In genomic region chr1:170972494-170972893, GRCm38 (mm10) we compare ENCODE assay signal across 27 mouse cellular contexts. TPM values are rescaled to one million over a fixed set of nuclear protein-coding genes. Genes with fewer than 3 reads are reported as not detected.
DNase-seq lines count a peak whose midpoint lies in the region; TF ChIP-seq lines count a peak whose summit lies in the region.
"Had no signal": no experiment of that assay in that cellular context is flagged by ENCODE, and none has a peak within 500 bp of the region (broad histone marks: within the 10 kb centered on the region; RNA-seq: fewer than 3 reads in every experiment).

No protein-coding gene starts in this region.

- no peak for TF ChIP-seq RAD21 in MEL (IDR thresholded peaks at IDR 0.05; ENCODE audit: low read depth, low read length)

- no peak for TF ChIP-seq EP300 in MEL (IDR thresholded peaks at IDR 0.05; ENCODE audit: low read depth in 1 of 2, low read length in 2 of 2)

- peak overlapping the region; percentile 46 for H3K27ac ChIP-seq in liver, adult 2 months (replicated peaks; ENCODE audit: insufficient read depth, low read depth, low read length)
- peak overlapping the region; percentile 18; the same call in 1 of the 2 replicates for H3K27ac ChIP-seq in MEL (ENCODE audit: control insufficient read depth, low read depth, low read length)
- H3K27ac ChIP-seq: embryonic facial prominence, embryonic 13.5 days; embryonic facial prominence, embryonic 15.5 days; forebrain, embryonic 10.5 days; forebrain, embryonic 12.5 days had no signal

- no peak overlapping the region for H3K4me3 ChIP-seq in liver, adult 2 months (ENCODE audit: insufficient read depth, low read depth, low read length)
- no peak overlapping the region for H3K4me3 ChIP-seq in MEL (ENCODE audit: control insufficient read depth in 1 of 2, insufficient read depth in 1 of 2, low read depth in 2 of 2, low read length in 2 of 2)
- H3K4me3 ChIP-seq: embryonic facial prominence, embryonic 13.5 days; embryonic facial prominence, embryonic 15.5 days; erythroblast, embryonic 14.5 days; forebrain, embryonic 10.5 days; forebrain, embryonic 12.5 days had no signal

- DNase-seq in liver, adult 2 months (ENCODE audit: extremely low read depth, low read depth, low spot score), result no peak
- DNase-seq in liver (no peak), MEL (ENCODE audit: low read depth, low spot score) (no peak)
- peak; percentile 52 to 83 for DNase-seq in natural killer cell, adult 2 months (ENCODE audit: low spot score in 2 of 2)
- no peak for DNase-seq in urinary bladder, adult 2 months (ENCODE audit: low spot score)
- DNase-seq in embryo, embryonic 10.5 days (ENCODE audit: low spot score), result no peak
- DNase-seq: adrenal gland, adult 2 months; adrenal gland, postnatal 10 days; adrenal gland, postnatal 25 days; B cell, adult 2 months; cerebellum, adult 11-12 months; cerebellum, adult 2 months; cerebellum, adult 9-10 months; cerebellum, postnatal 10 days; cerebellum, postnatal 25 days; embryo, embryonic 11 days had no signal

- no peak overlapping the region for H3K9ac ChIP-seq in liver, adult 2 months (ENCODE audit: low read depth, low read length)
- H3K9ac ChIP-seq in MEL (ENCODE audit: control insufficient read depth, low read depth, low read length, poor library complexity, severe bottlenecking), result no peak overlapping the region
- H3K9ac ChIP-seq: embryonic facial prominence, embryonic 13.5 days; embryonic facial prominence, embryonic 15.5 days; forebrain, embryonic 12.5 days had no signal

- no peaks in the 10 kb centered on the region; the same call in 1 of the 2 replicates for H3K36me3 ChIP-seq in liver, adult 2 months (ENCODE audit: control insufficient read depth, insufficient read depth, low read length)
- H3K36me3 ChIP-seq in MEL (ENCODE audit: control insufficient read depth in 1 of 2, insufficient read depth in 2 of 2, low read length in 2 of 2), result peaks cover 0 to 20% of the 10 kb centered on the region in 2 experiments; a peak in 2 of 4 replicates
- H3K36me3 ChIP-seq: embryonic facial prominence, embryonic 13.5 days; embryonic facial prominence, embryonic 15.5 days; forebrain, embryonic 10.5 days; forebrain, embryonic 12.5 days; G1E had no signal

- no peak for TF ChIP-seq CTCF in liver, adult 2 months (IDR thresholded peaks at IDR 0.05; ENCODE audit: low read depth, low read length)
- TF ChIP-seq CTCF in MEL (IDR thresholded peaks at IDR 0.05 in 2 of 3, conservative IDR thresholded peaks at IDR 0.05 in 1 of 3; ENCODE audit: control insufficient read depth in 1 of 3, insufficient read depth in 1 of 3, low read depth in 2 of 3, low read length in 3 of 3, poor library complexity in 1 of 3, severe bottlenecking in 1 of 3), result no peak

- H3K79me2 ChIP-seq in liver, adult 2 months (ENCODE audit: control insufficient read depth, insufficient read depth, low read length), result no peaks in the 10 kb centered on the region
- no peaks in the 10 kb centered on the region for H3K79me2 ChIP-seq in MEL (ENCODE audit: control insufficient read depth, insufficient read depth, low read length, poor library complexity)

- H3K4me1 ChIP-seq in liver, adult 2 months (ENCODE audit: control insufficient read depth, insufficient read depth, low read length), result peaks cover 13% of the 10 kb centered on the region
- H3K4me1 ChIP-seq in MEL (ENCODE audit: control insufficient read depth in 1 of 2, insufficient read depth in 2 of 2, low read length in 2 of 2), result peaks cover 7 to 25% of the 10 kb centered on the region in 2 experiments
- H3K4me1 ChIP-seq: embryonic facial prominence, embryonic 13.5 days; embryonic facial prominence, embryonic 15.5 days; forebrain, embryonic 10.5 days; forebrain, embryonic 12.5 days had no signal

- H3K9me3 ChIP-seq in MEL (replicated peaks; ENCODE audit: insufficient read depth, low read length), result no peaks in the 10 kb centered on the region
- H3K9me3 ChIP-seq: embryonic facial prominence, embryonic 13.5 days; embryonic facial prominence, embryonic 15.5 days; forebrain, embryonic 10.5 days; forebrain, embryonic 12.5 days had no signal

- 48% methylated on average over 6 of the region's 6 CpGs for WGBS in liver, adult 2 months

- H3K27me3 ChIP-seq in liver, adult 2 months (ENCODE audit: control insufficient read depth, insufficient read depth, low read length), result no peaks in the 10 kb centered on the region
- no peaks in the 10 kb centered on the region for H3K27me3 ChIP-seq in MEL (ENCODE audit: control insufficient read depth in 1 of 2, insufficient read depth in 2 of 2, low read length in 2 of 2)
- H3K27me3 ChIP-seq: CH12.LX; embryonic facial prominence, embryonic 13.5 days; embryonic facial prominence, embryonic 15.5 days; forebrain, embryonic 12.5 days had no signal

- no peak for TF ChIP-seq POLR2A in liver, adult 2 months (IDR thresholded peaks at IDR 0.05; ENCODE audit: extremely low read depth, insufficient read depth, low read length)
- no peak for TF ChIP-seq POLR2A in MEL (IDR thresholded peaks at IDR 0.05; ENCODE audit: control insufficient read depth in 1 of 2, insufficient read depth in 1 of 2, low read depth in 1 of 2, low read length in 2 of 2, poor library complexity in 1 of 2)

TF ChIP-seq in MEL, 35 proteins besides CTCF, POLR2A, EP300 and RAD21:
- TF ChIP-seq POLR2AphosphoS5 (IDR thresholded peaks at IDR 0.05; ENCODE audit: borderline replicate concordance, low read depth, low read length) (no peak), UBTF (IDR thresholded peaks at IDR 0.05; ENCODE audit: borderline replicate concordance, insufficient read depth, low read depth, low read length) (no peak), POLR2AphosphoS2 (IDR thresholded peaks at IDR 0.05; ENCODE audit: low read length) (no peak), MAFK (IDR thresholded peaks at IDR 0.05; ENCODE audit: borderline replicate concordance, low read depth, low read length) (no peak), ETS1 (IDR thresholded peaks at IDR 0.05; ENCODE audit: low read depth, low read length) (no peak), SMC3 (IDR thresholded peaks at IDR 0.05; ENCODE audit: low read depth, low read length) (no peak), SIN3A (IDR thresholded peaks at IDR 0.05; ENCODE audit: low read length) (no peak), CHD2 (IDR thresholded peaks at IDR 0.05; ENCODE audit: low read length) (no peak), HCFC1 (IDR thresholded peaks at IDR 0.05; ENCODE audit: low read depth, low read length) (no peak), TAL1 (IDR thresholded peaks at IDR 0.05; ENCODE audit: low read length) (no peak), MAX (IDR thresholded peaks at IDR 0.05; ENCODE audit: low read length) (no peak), RCOR1 (IDR thresholded peaks at IDR 0.05; ENCODE audit: low read depth, low read length) (no peak), GATA1 (IDR thresholded peaks at IDR 0.05; ENCODE audit: low read depth, low read length) (no peak), USF1 (IDR thresholded peaks at IDR 0.05; ENCODE audit: low read depth, low read length) (no peak), MYB (IDR thresholded peaks at IDR 0.05; ENCODE audit: low read depth, low read length) (no peak), MAZ (IDR thresholded peaks at IDR 0.05; ENCODE audit: low read depth, low read length) (no peak)

RNA-seq across cellular contexts. Expression of gene Fcgr2b, which starts 3.9 kb away (rescaled TPM):
- 56.6 and 68.7 TPM in 2 replicates for total RNA-seq in liver, adult 2 months (2014; rRNA removed)
- polyA plus RNA-seq in liver, adult 2 months (2012; rRNA removed), result 18.6 and 34.9 TPM in 2 replicates
- total RNA-seq in MEL (2012; rRNA removed), result 4.7 and 6.4 TPM in 2 replicates
- polyA plus RNA-seq in MEL (2012; ENCODE audit: insufficient read depth in 1 of 2, insufficient read length in 2 of 2, low read depth in 1 of 2, low replicate concordance in 2 of 2, missing spikeins in 1 of 2), result 1 to 10 TPM in 1 of 2 experiments, not detected in 1; 8.2 TPM
- 28.5 and 36.1 TPM in 2 replicates for polyA plus RNA-seq in urinary bladder, adult 2 months (2012; rRNA removed)
- polyA plus RNA-seq: erythroblast, embryonic 14.5 days; forebrain, embryonic 10.5 days had no signal

RNA-seq across cellular contexts. Expression of gene Fcrla, which starts 45.1 kb away (rescaled TPM):
- 0.83 and 1.1 TPM in 2 replicates for total RNA-seq in liver, adult 2 months (2014; rRNA removed)
- polyA plus RNA-seq in liver, adult 2 months (2012; rRNA removed), result 0.37 and 1.1 TPM in 2 replicates
- total RNA-seq in MEL (2012; rRNA removed), result 0.12 and 0.39 TPM in 2 replicates
- under 1 TPM in 1 of 2 experiments, not detected in 1; 0.18 TPM for polyA plus RNA-seq in MEL (2012; ENCODE audit: insufficient read depth in 1 of 2, insufficient read length in 2 of 2, low read depth in 1 of 2, low replicate concordance in 2 of 2, missing spikeins in 1 of 2)
- 0.50 and 0.78 TPM in 2 replicates for polyA plus RNA-seq in urinary bladder, adult 2 months (2012; rRNA removed)
- polyA plus RNA-seq: embryonic facial prominence, embryonic 11.5 days; embryonic facial prominence, embryonic 13.5 days; embryonic facial prominence, embryonic 15.5 days; erythroblast, embryonic 14.5 days; forebrain, embryonic 10.5 days; forebrain, embryonic 12.5 days; forebrain, embryonic 14.5 days; forebrain, embryonic 16.5 days had no signal

RNA-seq across cellular contexts. Expression of gene Fcgr4, which starts 46.2 kb away (rescaled TPM):
- 8.4 and 10.3 TPM in 2 replicates for total RNA-seq in liver, adult 2 months (2014; rRNA removed)
- polyA plus RNA-seq in liver, adult 2 months (2012; rRNA removed), result 3.1 and 4.5 TPM in 2 replicates
- total RNA-seq in MEL (2012; rRNA removed), result not detected in 2 replicates
- polyA plus RNA-seq in MEL (2012; ENCODE audit: insufficient read depth in 1 of 2, insufficient read length in 2 of 2, low read depth in 1 of 2, low replicate concordance in 2 of 2, missing spikeins in 1 of 2), result not detected
- 2.7 and 5.9 TPM in 2 replicates for polyA plus RNA-seq in urinary bladder, adult 2 months (2012; rRNA removed)
- polyA plus RNA-seq: erythroblast, embryonic 14.5 days had no signal

RNA-seq across cellular contexts. Expression of gene Fcrlb, which starts 59.8 kb away (rescaled TPM):
- 0.18 and 0.20 TPM in 2 replicates for total RNA-seq in liver, adult 2 months (2014; rRNA removed)
- polyA plus RNA-seq in liver, adult 2 months (2012; rRNA removed), result 0.11 TPM in 1 of 2 replicates, not detected in the other
- not detected in 2 replicates for total RNA-seq in MEL (2012; rRNA removed)
- polyA plus RNA-seq in MEL (2012; ENCODE audit: insufficient read depth in 1 of 2, insufficient read length in 2 of 2, low read depth in 1 of 2, low replicate concordance in 2 of 2, missing spikeins in 1 of 2), result not detected
- 0.07 and 0.23 TPM in 2 replicates for polyA plus RNA-seq in urinary bladder, adult 2 months (2012; rRNA removed)
- total RNA-seq: adrenal gland, adult 2 months; adrenal gland, postnatal 25 days; CH12.LX; G1E had no signal
- polyA plus RNA-seq: CD4-positive, CD25-positive, alpha-beta regulatory T cell, adult 4 months; embryonic facial prominence, embryonic 11.5 days; embryonic facial prominence, embryonic 13.5 days; erythroblast, embryonic 14.5 days; forebrain, embryonic 10.5 days; forebrain, embryonic 12.5 days; forebrain, embryonic 14.5 days; G1E had no signal

Comparison
In these comparisons a context has a peak if more than half of its experiments do, and no peak if none do; other contexts are left out.
1. DNase-seq: peak in natural killer cell, adult 2 months (2 of 2); none in liver, adult 2 months (single experiment), liver (single experiment), MEL (single experiment), urinary bladder, adult 2 months (single experiment) and embryo, embryonic 10.5 days (single experiment).